Mouse (Mus musculus) cerebellum, adult 2 months (tissue): ENCODE results near the gene Cpb2. TPM values are rescaled to one million over a fixed set of nuclear protein-coding genes. Genes with fewer than 3 reads are reported as not detected.

Source experiments
- DNase-seq, 2 experiments: peaks; one replicate each; pipeline ENCODE4 v3.0.0; 2021
- H3K27ac ChIP-seq: fragments of 200-500 bp; 2 replicates; pipeline ENCODE4 v1.5.1; 2012; ENCODE audit warnings: low read length, control low read depth, inconsistent platforms; ENCODE audit not compliant: insufficient read depth
- H3K27me3 ChIP-seq: fragments of 200-500 bp; 2 replicates; pipeline ENCODE4 v1.6.1; 2012; ENCODE audit warnings: inconsistent platforms, mild to moderate bottlenecking, low read length, moderate library complexity; ENCODE audit not compliant: control insufficient read depth, insufficient read depth
- H3K4me1 ChIP-seq: fragments of 200-500 bp; 2 replicates; pipeline ENCODE4 v1.6.1; 2011; ENCODE audit warnings: low read length; ENCODE audit not compliant: control insufficient read depth, insufficient read depth
- H3K4me3 ChIP-seq: fragments of 200-500 bp; replicated peaks from 2 replicates; pipeline ENCODE3; 2011; ENCODE audit warnings: mild to moderate bottlenecking, low read depth, low read length, control low read depth; ENCODE audit not compliant: insufficient read depth
- CTCF ChIP-seq: fragments of 200-500 bp; IDR thresholded peaks from 2 replicates; pipeline ENCODE4 v1.5.1; 2011; ENCODE audit warnings: low read depth, mild to moderate bottlenecking, control low read depth, low read length, moderate library complexity, borderline replicate concordance; ENCODE audit not compliant: insufficient read depth
- POLR2A ChIP-seq: fragments of 200-500 bp; IDR thresholded peaks from 2 replicates; pipeline ENCODE4 v1.6.1; 2011; ENCODE audit warnings: low read length, control low read depth, borderline replicate concordance; ENCODE audit not compliant: insufficient read depth
- WGBS: fragments of 180-500 bp; shearing (Covaris S2); methylation state at CpG from one replicate; pipeline ENCODE4 v1.1.7; 2018; 5-methylcytosine and 5-hydroxymethylcytosine counted together
- polyA plus RNA-seq: library from polyadenylated mRNA; depleted of rRNA; stranded (reverse); fragments of >200 nt; gene quantifications from 2 replicates; pipeline ENCODE4 v1.2.3, GENCODE M21; 2012

Gene Cpb2
- polyA plus RNA-seq, 1 experiment: not detected

- Histone ChIP-seq H3K27ac (no peak overlapping the region), H3K27me3 (no peaks in the 10 kb centered on the region), H3K4me3 (no peak overlapping the region), H3K4me1 (no peaks in the 10 kb centered on the region)
- no peak for DNase-seq
- 77% methylated on average over 6 of the region's 6 CpGs for WGBS
- no peak for TF ChIP-seq POLR2A
- TF ChIP-seq CTCF: no peak
These were observed 33.4 kb upstream of the Cpb2 start for GRCm38 (mm10) chr14:75208572-75209151.

GRCm38 (mm10) chr14:75213752-75214151 is 28.3 kb upstream of the Cpb2 start:
- H3K27ac ChIP-seq: no peak overlapping the region
- no peak for DNase-seq
- 87% methylated on average over 11 of the region's 11 CpGs for WGBS
- no peak for TF ChIP-seq CTCF
- TF ChIP-seq POLR2A: no peak
- no peak overlapping the region for H3K4me3 ChIP-seq
- no peaks in the 10 kb centered on the region for H3K27me3 ChIP-seq
- H3K4me1 ChIP-seq: no peaks in the 10 kb centered on the region

GRCm38 (mm10) chr14:75218843-75219242 is 23.2 kb upstream of the Cpb2 start:
- no peak for TF ChIP-seq POLR2A
- no peak for TF ChIP-seq CTCF
- H3K4me3 ChIP-seq: no peak overlapping the region
- no peak overlapping the region for H3K27ac ChIP-seq
- no peaks in the 10 kb centered on the region for H3K27me3 ChIP-seq
- WGBS: 89% methylated on average over 2 of the region's 2 CpGs
- no peak for DNase-seq
- H3K4me1 ChIP-seq: no peaks in the 10 kb centered on the region

GRCm38 (mm10) chr14:75219250-75219913 is 22.7 kb upstream of the Cpb2 start:
- no peak for TF ChIP-seq CTCF
- no peak overlapping the region for H3K27ac ChIP-seq
- 68% methylated on average over 5 of the region's 5 CpGs for WGBS
- no peaks in the 10 kb centered on the region for H3K4me1 ChIP-seq
- no peak overlapping the region for H3K4me3 ChIP-seq
- H3K27me3 ChIP-seq: no peaks in the 10 kb centered on the region
- no peak for DNase-seq

GRCm38 (mm10) chr14:75222386-75222785 is 19.7 kb upstream of the Cpb2 start:
- 79% methylated on average over 6 of the region's 6 CpGs for WGBS
- no peaks in the 10 kb centered on the region for H3K27me3 ChIP-seq
- TF ChIP-seq CTCF (no peak), POLR2A (no peak)
- H3K27ac ChIP-seq: no peak overlapping the region
- H3K4me3 ChIP-seq: no peak overlapping the region
- no peak for DNase-seq
- no peaks in the 10 kb centered on the region for H3K4me1 ChIP-seq

GRCm38 (mm10) chr14:75227453-75228084 is 14.5 kb upstream of the Cpb2 start:
- TF ChIP-seq CTCF (no peak), POLR2A (no peak)
- Histone ChIP-seq H3K4me3 (no peak overlapping the region), H3K27me3 (no peaks in the 10 kb centered on the region), H3K27ac (no peak overlapping the region), H3K4me1 (0 out of 2 replicates have a peak, but pooled peaks cover 2% of the 10 kb centered on the region)
- WGBS: 85% methylated on average over 6 of the region's 6 CpGs
- no peak for DNase-seq

- DNase-seq: peak in 1 of 2 experiments; percentile 11
- H3K27me3 ChIP-seq: no peaks in the 10 kb centered on the region
- no peak overlapping the region for H3K27ac ChIP-seq
- WGBS: 71% methylated on average over 2 of the region's 2 CpGs
- TF ChIP-seq POLR2A (no peak), CTCF (peak; percentile 35; the same call in 1 of the 2 replicates)
- no peak overlapping the region for H3K4me3 ChIP-seq
- 0 out of 2 replicates have a peak, but pooled peaks cover 2% of the 10 kb centered on the region for H3K4me1 ChIP-seq
These were observed 12.3 kb upstream of the Cpb2 start for GRCm38 (mm10) chr14:75229834-75230233.

- Histone ChIP-seq H3K27ac (no peak overlapping the region), H3K4me3 (no peak overlapping the region), H3K4me1 (0 out of 2 replicates have a peak, but pooled peaks cover 2% of the 10 kb centered on the region), H3K27me3 (no peaks in the 10 kb centered on the region)
- DNase-seq: no peak
- no peak for TF ChIP-seq POLR2A
- TF ChIP-seq CTCF: no peak
- WGBS: 87% methylated on average over 5 of the region's 5 CpGs
These were observed 9.0 kb upstream of the Cpb2 start for GRCm38 (mm10) chr14:75233070-75233469.
